ENCODE assay signal across 34 mouse cellular contexts in genomic region chr5:97325831-97326230, GRCm38 (mm10).
"Had no signal": no experiment of that assay in that cellular context is flagged by ENCODE, and none has a peak within 500 bp of the region (broad histone marks: within the 10 kb centered on the region; RNA-seq: fewer than 3 reads in every experiment).

No protein-coding gene starts in this region.

- DNase-seq: heart, postnatal 10 days; heart, postnatal 14 days; heart, postnatal 36 days; heart, postnatal 4 days; kidney, adult 11 months; kidney, adult 18-20 months; kidney, adult 2 months; kidney, adult 8-10 months; kidney, adult 9 months; kidney, postnatal 10 days; kidney, postnatal 14 days; kidney, postnatal 25 days; kidney, postnatal 36 days; kidney, postnatal 4 days; layer of hippocampus, adult 9-11 months; layer of hippocampus, postnatal 36 days had no signal

- H3K4me1 ChIP-seq: heart, embryonic 10.5 days; heart, embryonic 12.5 days; heart, embryonic 13.5 days; heart, embryonic 15.5 days; hindbrain, embryonic 10.5 days; hindbrain, embryonic 12.5 days; hindbrain, embryonic 13.5 days; hindbrain, embryonic 15.5 days; intestine, embryonic 15.5 days; kidney, embryonic 15.5 days had no signal

- H3K9me3 ChIP-seq: heart, embryonic 10.5 days; heart, embryonic 12.5 days; heart, embryonic 13.5 days; heart, embryonic 15.5 days; hindbrain, embryonic 10.5 days; hindbrain, embryonic 12.5 days; hindbrain, embryonic 13.5 days; hindbrain, embryonic 15.5 days; intestine, embryonic 15.5 days; kidney, embryonic 15.5 days had no signal

- H3K4me2 ChIP-seq: heart, embryonic 11.5 days; heart, embryonic 12.5 days; heart, embryonic 13.5 days; heart, embryonic 15.5 days; hindbrain, embryonic 12.5 days; hindbrain, embryonic 13.5 days; hindbrain, embryonic 14.5 days; hindbrain, embryonic 15.5 days; intestine, embryonic 15.5 days; kidney, embryonic 15.5 days had no signal

- H3K36me3 ChIP-seq: heart, embryonic 10.5 days; heart, embryonic 12.5 days; heart, embryonic 13.5 days; heart, embryonic 15.5 days; hindbrain, embryonic 10.5 days; hindbrain, embryonic 12.5 days; hindbrain, embryonic 13.5 days; hindbrain, embryonic 15.5 days; intestine, embryonic 15.5 days; kidney, embryonic 15.5 days had no signal

- H3K9ac ChIP-seq: heart, embryonic 12.5 days; heart, embryonic 13.5 days; heart, embryonic 15.5 days; hindbrain, embryonic 12.5 days; hindbrain, embryonic 13.5 days; hindbrain, embryonic 14.5 days; hindbrain, embryonic 15.5 days; intestine, embryonic 15.5 days; kidney, embryonic 15.5 days had no signal

- H3K27me3 ChIP-seq: heart, embryonic 12.5 days; heart, embryonic 13.5 days; heart, embryonic 15.5 days; hindbrain, embryonic 12.5 days; hindbrain, embryonic 13.5 days; hindbrain, embryonic 15.5 days; intestine, embryonic 15.5 days; kidney, embryonic 15.5 days had no signal

- H3K27ac ChIP-seq: heart, embryonic 10.5 days; heart, embryonic 13.5 days; heart, embryonic 15.5 days; hindbrain, embryonic 10.5 days; hindbrain, embryonic 12.5 days; hindbrain, embryonic 13.5 days; hindbrain, embryonic 14.5 days; hindbrain, embryonic 15.5 days; intestine, embryonic 15.5 days; kidney, embryonic 15.5 days; kidney, postnatal 0 days; layer of hippocampus, adult 2 months had no signal

- ATAC-seq: hindbrain, embryonic 16.5 days; inflammation-experienced regulatory T-cells, adult 6 months; intestine, embryonic 15.5 days; intestine, embryonic 16.5 days; intestine, postnatal 0 days had no signal

- H3K4me3 ChIP-seq: heart, embryonic 10.5 days; heart, embryonic 12.5 days; heart, embryonic 13.5 days; heart, embryonic 15.5 days; hindbrain, embryonic 10.5 days; hindbrain, embryonic 12.5 days; hindbrain, embryonic 13.5 days; hindbrain, embryonic 15.5 days; intestine, embryonic 15.5 days; kidney, embryonic 15.5 days; layer of hippocampus, adult 2 months had no signal
